Mouse (Mus musculus) MEL (cell line): ENCODE measurements around the gene Oscp1.

ENCODE experiments used
- CTCF ChIP-seq, 3 experiments: IDR thresholded peaks in 2 of 3; conservative IDR thresholded peaks in 1 of 3; 2 replicates each; pipeline ENCODE4 v1.5.1; 2011 to 2012; ENCODE audit warnings: low read length in 3 of 3, low read depth in 2 of 3, mild to moderate bottlenecking in 2 of 3, improper control_type of control experiment in 1 of 3, inconsistent platforms in 1 of 3, mixed read lengths in 1 of 3, moderate library complexity in 1 of 3; ENCODE audit not compliant: control insufficient read depth in 1 of 3, insufficient read depth in 1 of 3, poor library complexity in 1 of 3, severe bottlenecking in 1 of 3
- EP300 ChIP-seq, 2 experiments: IDR thresholded peaks; 2 replicates each; pipeline ENCODE4 v1.6.1; 2011; ENCODE audit warnings: improper control_type of control experiment in 2 of 2, low read length in 2 of 2, low read depth in 1 of 2, mild to moderate bottlenecking in 1 of 2
- ETS1 ChIP-seq: IDR thresholded peaks from 2 replicates; pipeline ENCODE4 v1.6.1; 2012; ENCODE audit warnings: low read depth, mild to moderate bottlenecking, inconsistent platforms, low read length, improper control_type of control experiment, moderate library complexity
- GABPA ChIP-seq: IDR thresholded peaks from 2 replicates; pipeline ENCODE4 v1.6.1; 2012; ENCODE audit warnings: low read depth, mild to moderate bottlenecking, inconsistent platforms, low read length, improper control_type of control experiment, moderate library complexity
- HCFC1 ChIP-seq: IDR thresholded peaks from 2 replicates; pipeline ENCODE4 v1.6.1; 2012; ENCODE audit warnings: low read depth, mild to moderate bottlenecking, inconsistent platforms, low read length, improper control_type of control experiment, moderate library complexity
- MAFK ChIP-seq: IDR thresholded peaks from 2 replicates; pipeline ENCODE4 v1.6.1; 2011; ENCODE audit warnings: low read depth, mild to moderate bottlenecking, low read length, improper control_type of control experiment, borderline replicate concordance
- MAZ ChIP-seq: IDR thresholded peaks from 2 replicates; pipeline ENCODE4 v1.6.1; 2012; ENCODE audit warnings: low read depth, mild to moderate bottlenecking, inconsistent platforms, low read length, improper control_type of control experiment
- NELFE ChIP-seq: IDR thresholded peaks from 2 replicates; pipeline ENCODE4 v1.6.1; 2011; ENCODE audit warnings: low read depth, low read length, improper control_type of control experiment
- POLR2A ChIP-seq, 2 experiments: IDR thresholded peaks; 2 replicates each; pipeline ENCODE4 v1.6.1; 2011 to 2012; ENCODE audit warnings: low read length in 2 of 2, mild to moderate bottlenecking in 2 of 2, control low read depth in 1 of 2, improper control_type of control experiment in 1 of 2, low read depth in 1 of 2, moderate library complexity in 1 of 2; ENCODE audit not compliant: control insufficient read depth in 1 of 2, insufficient read depth in 1 of 2, poor library complexity in 1 of 2
- POLR2AphosphoS2 ChIP-seq: IDR thresholded peaks from 2 replicates; pipeline ENCODE4 v1.6.1; 2011; ENCODE audit warnings: low read length, improper control_type of control experiment
- USF1 ChIP-seq: IDR thresholded peaks from 2 replicates; pipeline ENCODE4 v1.6.1; 2014; ENCODE audit warnings: low read depth, mild to moderate bottlenecking, inconsistent platforms, low read length, improper control_type of control experiment, moderate library complexity
- ZKSCAN1 ChIP-seq: IDR thresholded peaks from 2 replicates; pipeline ENCODE4 v1.6.1; 2012; ENCODE audit warnings: low read depth, mild to moderate bottlenecking, inconsistent platforms, low read length, improper control_type of control experiment, moderate library complexity
- ZMIZ1 ChIP-seq: IDR thresholded peaks from 2 replicates; pipeline ENCODE4 v1.6.1; 2012; ENCODE audit warnings: low read depth, mild to moderate bottlenecking, inconsistent platforms, low read length, improper control_type of control experiment, moderate library complexity

DNA sequence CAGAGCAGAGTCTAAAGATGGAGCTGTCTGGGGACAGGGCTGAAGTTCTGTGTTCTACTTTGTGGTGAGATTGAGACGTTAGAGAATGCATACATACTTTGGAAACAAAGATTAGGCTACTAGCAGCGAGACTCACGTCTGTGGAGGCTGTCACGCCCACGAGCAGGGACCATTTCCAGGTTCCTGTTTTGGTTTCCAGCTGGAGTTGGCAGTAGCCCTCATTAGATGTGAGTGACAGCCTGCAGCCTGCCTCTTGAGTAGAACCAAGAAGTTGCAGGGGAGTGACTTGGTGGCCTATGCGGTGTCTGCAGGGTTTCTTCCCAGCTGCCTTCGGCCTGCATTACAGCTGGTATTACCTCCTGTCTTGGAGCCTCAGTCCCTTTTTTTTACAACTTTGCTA lies 6.7 kb upstream of the Oscp1 start:
- TF ChIP-seq ZKSCAN1 (no peak), USF1 (no peak), CTCF (IDR thresholded peaks at IDR 0.05 in 2 of 3, conservative IDR thresholded peaks at IDR 0.05 in 1 of 3; ENCODE audit: control insufficient read depth in 1 of 3, insufficient read depth in 1 of 3, low read depth in 2 of 3, low read length in 3 of 3, poor library complexity in 1 of 3, severe bottlenecking in 1 of 3) (no peak), MAZ (no peak), ETS1 (peak; percentile 55; the same call in 1 of the 2 replicates), GABPA (no peak), POLR2A (IDR thresholded peaks at IDR 0.05; ENCODE audit: control insufficient read depth in 1 of 2, insufficient read depth in 1 of 2, low read depth in 1 of 2, low read length in 2 of 2, poor library complexity in 1 of 2) (no peak), POLR2AphosphoS2 (no peak), ZMIZ1 (no peak), HCFC1 (no peak), MAFK (no peak), EP300 (IDR thresholded peaks at IDR 0.05; ENCODE audit: low read depth in 1 of 2, low read length in 2 of 2) (0 out of 4 replicates have a peak, but pooled peaks have one; percentile 16 to 21), NELFE (no peak)
